Mouse (Mus musculus) lung, adult 2 months (tissue): ENCODE results near the gene Gm17268.

ENCODE experiments used
- CTCF ChIP-seq: fragments of 200-500 bp; IDR thresholded peaks from 2 replicates; pipeline ENCODE4 v1.5.1; 2011; ENCODE audit warnings: mild to moderate bottlenecking, low read length, control low read depth; ENCODE audit not compliant: insufficient read depth
- POLR2A ChIP-seq: fragments of 200-500 bp; IDR thresholded peaks from 2 replicates; pipeline ENCODE4 v1.6.1; 2011; ENCODE audit warnings: low read depth, mild to moderate bottlenecking, control low read depth, low read length, borderline replicate concordance; ENCODE audit errors: extremely low read depth

DNA sequence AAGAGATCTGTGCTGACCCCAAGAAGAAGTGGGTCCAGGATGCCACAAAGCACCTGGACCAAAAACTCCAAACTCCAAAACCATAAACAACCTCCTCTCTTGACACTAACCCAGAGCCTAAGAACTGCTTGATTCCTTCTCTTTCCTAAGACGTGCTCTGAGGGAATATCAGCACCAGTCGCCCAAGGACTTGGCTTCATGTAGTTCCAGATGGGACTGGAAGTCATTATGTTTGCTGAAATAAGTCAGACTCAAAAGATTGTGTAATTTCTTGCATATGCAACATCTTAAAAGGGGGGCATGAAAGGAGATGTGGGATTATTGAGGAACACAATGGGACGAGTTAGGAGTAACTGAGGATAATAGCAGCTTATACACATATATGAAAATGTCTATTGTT is 23.9 kb upstream of the Gm17268 start:
- TF ChIP-seq POLR2A (no peak), CTCF (no peak)
